Mouse (Mus musculus): Measurements from ENCODE around the gene Cd209e.

- TF ChIP-seq CTCF (IDR thresholded peaks at IDR 0.05) (no peak), EP300 (IDR thresholded peaks at IDR 0.05; ENCODE audit: insufficient read depth, low read depth, low read length) (no peak)
These were observed 22.0 kb upstream of the Cd209e start for GRCm38 (mm10) chr8:3876121-3876520.
